Mouse (Mus musculus): Measurements from ENCODE around the gene Slc6a1. TPM values are rescaled to one million over a fixed set of nuclear protein-coding genes. Genes with fewer than 3 reads are reported as not detected.
"Not testable (repeated sequence)": the region's sequence is repeated elsewhere in the genome, so short reads cannot be mapped to it uniquely, and the experiment has no call there.

Gene Slc6a1
- total and polyA plus RNA-seq, 2 experiments = 0.07 TPM; not detected in 1

DNA sequence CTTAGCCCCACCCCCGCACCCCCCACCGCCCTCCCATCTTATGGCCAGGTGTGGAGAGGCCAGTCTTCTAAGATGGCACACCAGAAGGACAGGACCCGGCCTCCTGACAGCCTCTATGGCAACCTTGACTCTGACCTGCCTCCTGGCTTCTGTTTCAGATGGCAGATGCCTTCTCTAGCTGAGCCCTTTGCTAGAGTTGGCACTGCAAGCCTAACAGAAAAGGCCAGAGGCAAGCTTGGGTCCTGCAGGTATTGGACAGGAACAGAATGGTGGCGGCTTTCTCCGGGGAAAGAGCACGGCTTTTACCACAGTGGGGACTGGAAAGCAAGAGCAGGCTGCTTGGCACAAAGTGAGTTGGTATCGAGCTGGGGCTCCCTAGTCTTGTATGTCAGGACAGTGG lies 49.5 kb downstream of the Slc6a1 start:
- 79% methylated on average over 7 of the region's 7 CpGs for WGBS
- Histone ChIP-seq H3K79me2 (ENCODE audit: control insufficient read depth, insufficient read depth, low read length) (no peaks in the 10 kb centered on the region), H3K27me3 (ENCODE audit: control insufficient read depth, insufficient read depth, low read length) (no peaks in the 10 kb centered on the region), H3K27ac (replicated peaks; ENCODE audit: insufficient read depth, low read depth, low read length) (no peak overlapping the region), H3K4me1 (ENCODE audit: control insufficient read depth, insufficient read depth, low read length) (no peaks in the 10 kb centered on the region), H3K4me3 (ENCODE audit: insufficient read depth, low read depth, low read length) (no peak overlapping the region), H3K36me3 (ENCODE audit: control insufficient read depth, insufficient read depth, low read length) (no peaks in the 10 kb centered on the region), H3K9ac (ENCODE audit: low read depth, low read length) (no peak overlapping the region)
- no peak for DNase-seq (ENCODE audit: extremely low read depth, low read depth, low spot score)
- TF ChIP-seq CTCF (IDR thresholded peaks at IDR 0.05; ENCODE audit: low read depth, low read length) (no peak), POLR2A (IDR thresholded peaks at IDR 0.05; ENCODE audit: extremely low read depth, insufficient read depth, low read length) (no peak)

- 61% methylated on average over 11 of the region's 11 CpGs for WGBS
- Histone ChIP-seq H3K4me3 (ENCODE audit: insufficient read depth, low read depth, low read length) (no peak overlapping the region), H3K9ac (ENCODE audit: low read depth, low read length) (no peak overlapping the region), H3K27ac (replicated peaks; ENCODE audit: insufficient read depth, low read depth, low read length) (no peak overlapping the region), H3K79me2 (ENCODE audit: control insufficient read depth, insufficient read depth, low read length) (no peaks in the 10 kb centered on the region), H3K4me1 (ENCODE audit: control insufficient read depth, insufficient read depth, low read length) (no peaks in the 10 kb centered on the region), H3K27me3 (ENCODE audit: control insufficient read depth, insufficient read depth, low read length) (no peaks in the 10 kb centered on the region), H3K36me3 (ENCODE audit: control insufficient read depth, insufficient read depth, low read length) (no peaks in the 10 kb centered on the region)
- no peak for DNase-seq (ENCODE audit: extremely low read depth, low read depth, low spot score)
- TF ChIP-seq CTCF (IDR thresholded peaks at IDR 0.05; ENCODE audit: low read depth, low read length) (no peak), POLR2A (IDR thresholded peaks at IDR 0.05; ENCODE audit: extremely low read depth, insufficient read depth, low read length) (no peak)
Measured at GRCm38 (mm10) chr6:114336128-114336943, 53.9 kb downstream of the Slc6a1 start.

- 52% methylated on average over 1 of the region's 1 CpGs for WGBS
- no peaks in the 10 kb centered on the region for H3K27me3 ChIP-seq (ENCODE audit: control insufficient read depth, insufficient read depth, low read length)
- no peaks in the 10 kb centered on the region for H3K4me1 ChIP-seq (ENCODE audit: control insufficient read depth, insufficient read depth, low read length)
- H3K79me2 ChIP-seq (ENCODE audit: control insufficient read depth, insufficient read depth, low read length) = no peaks in the 10 kb centered on the region
- H3K36me3 ChIP-seq (ENCODE audit: control insufficient read depth, insufficient read depth, low read length) = no peaks in the 10 kb centered on the region
- DNase-seq (ENCODE audit: extremely low read depth, low read depth, low spot score) = no peak
- no peak overlapping the region for H3K4me3 ChIP-seq (ENCODE audit: insufficient read depth, low read depth, low read length)
- H3K27ac ChIP-seq (replicated peaks; ENCODE audit: insufficient read depth, low read depth, low read length) = no peak overlapping the region
- H3K9ac ChIP-seq (ENCODE audit: low read depth, low read length) = no peak overlapping the region
- TF ChIP-seq POLR2A (IDR thresholded peaks at IDR 0.05; ENCODE audit: extremely low read depth, insufficient read depth, low read length) = no peak
- no peak for TF ChIP-seq CTCF (IDR thresholded peaks at IDR 0.05; ENCODE audit: low read depth, low read length)
Measured at GRCm38 (mm10) chr6:114336944-114337215, 54.4 kb downstream of the Slc6a1 start.

DNA sequence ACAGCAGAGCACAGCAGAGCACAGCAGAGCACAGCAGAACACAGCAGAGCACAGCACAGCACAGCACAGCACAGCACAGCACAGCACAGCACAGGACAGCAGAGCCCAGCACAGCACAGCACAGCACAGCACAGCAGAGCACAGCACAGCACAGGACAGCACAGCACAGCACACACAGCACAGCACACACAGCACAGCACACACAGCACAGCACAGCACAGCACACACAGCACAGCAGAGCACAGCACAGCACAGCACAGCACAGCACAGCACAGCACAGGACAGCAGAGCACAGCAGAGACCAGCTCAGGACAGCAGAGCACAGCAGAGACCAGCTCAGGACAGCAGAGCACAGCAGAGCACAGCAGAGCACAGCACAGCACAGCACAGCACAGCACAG lies 58.9 kb downstream of the Slc6a1 start:
- H3K79me2 ChIP-seq (ENCODE audit: control insufficient read depth, insufficient read depth, low read length); H3K4me1 ChIP-seq (ENCODE audit: control insufficient read depth, insufficient read depth, low read length); H3K36me3 ChIP-seq (ENCODE audit: control insufficient read depth, insufficient read depth, low read length); H3K4me3 ChIP-seq (ENCODE audit: insufficient read depth, low read depth, low read length); H3K27me3 ChIP-seq (ENCODE audit: control insufficient read depth, insufficient read depth, low read length); H3K27ac ChIP-seq (replicated peaks; ENCODE audit: insufficient read depth, low read depth, low read length); H3K9ac ChIP-seq (ENCODE audit: low read depth, low read length); DNase-seq (ENCODE audit: extremely low read depth, low read depth, low spot score): not testable (repeated sequence)

GRCm38 (mm10) chr6:114343740-114344139 lies 61.3 kb downstream of the Slc6a1 start:
- TF ChIP-seq CTCF (IDR thresholded peaks at IDR 0.05; ENCODE audit: low read depth, low read length) = peak; percentile 47
- TF ChIP-seq POLR2A (IDR thresholded peaks at IDR 0.05; ENCODE audit: extremely low read depth, insufficient read depth, low read length) = no peak
- WGBS = 15% methylated on average over 3 of the region's 3 CpGs
- DNase-seq (ENCODE audit: extremely low read depth, low read depth, low spot score) = no peak

DNA sequence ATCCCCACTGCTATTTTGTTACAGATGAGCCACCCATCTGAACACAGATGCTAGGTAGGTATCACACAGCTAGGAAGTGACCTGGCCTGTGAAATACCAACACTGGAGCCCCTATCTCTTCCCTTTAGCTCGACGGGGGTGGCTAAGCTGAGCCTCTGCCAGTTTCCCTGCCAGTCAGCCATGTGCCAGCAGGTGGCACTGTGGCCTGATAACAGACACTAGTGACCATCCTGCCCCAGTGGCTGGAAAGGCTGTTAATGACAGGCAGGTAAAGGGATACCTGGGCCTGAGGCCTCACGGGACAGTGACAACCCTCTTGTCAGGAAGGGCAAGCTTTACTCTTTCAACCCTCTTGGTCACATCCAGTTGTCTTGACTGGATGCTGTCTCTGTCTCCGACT lies 62.7 kb downstream of the Slc6a1 start:
- Histone ChIP-seq H3K27ac (replicated peaks; ENCODE audit: insufficient read depth, low read depth, low read length) (no peak overlapping the region), H3K36me3 (ENCODE audit: control insufficient read depth, insufficient read depth, low read length) (no peaks in the 10 kb centered on the region), H3K4me3 (ENCODE audit: insufficient read depth, low read depth, low read length) (no peak overlapping the region), H3K4me1 (ENCODE audit: control insufficient read depth, insufficient read depth, low read length) (no peaks in the 10 kb centered on the region), H3K9ac (ENCODE audit: low read depth, low read length) (no peak overlapping the region), H3K79me2 (ENCODE audit: control insufficient read depth, insufficient read depth, low read length) (no peaks in the 10 kb centered on the region), H3K27me3 (ENCODE audit: control insufficient read depth, insufficient read depth, low read length) (no peaks in the 10 kb centered on the region; the same call in 1 of the 2 replicates)
- WGBS = 29% methylated on average over 4 of the region's 4 CpGs
- DNase-seq (ENCODE audit: extremely low read depth, low read depth, low spot score) = peak; percentile 3
- TF ChIP-seq CTCF (IDR thresholded peaks at IDR 0.05; ENCODE audit: low read depth, low read length) (peak; percentile 95), POLR2A (IDR thresholded peaks at IDR 0.05; ENCODE audit: extremely low read depth, insufficient read depth, low read length) (no peak)

More at GRCm38 (mm10) chr6:114343740-114344139, 61.3 kb downstream of the Slc6a1 start:
- Histone ChIP-seq H3K4me1 (ENCODE audit: control insufficient read depth, insufficient read depth, low read length) (no peaks in the 10 kb centered on the region), H3K79me2 (ENCODE audit: control insufficient read depth, insufficient read depth, low read length) (no peaks in the 10 kb centered on the region), H3K9ac (ENCODE audit: low read depth, low read length) (no peak overlapping the region), H3K4me3 (ENCODE audit: insufficient read depth, low read depth, low read length) (no peak overlapping the region), H3K36me3 (ENCODE audit: control insufficient read depth, insufficient read depth, low read length) (no peaks in the 10 kb centered on the region), H3K27me3 (ENCODE audit: control insufficient read depth, insufficient read depth, low read length) (no peaks in the 10 kb centered on the region; the same call in 1 of the 2 replicates), H3K27ac (replicated peaks; ENCODE audit: insufficient read depth, low read depth, low read length) (no peak overlapping the region)

All from liver, adult 2 months (tissue).